Mouse (Mus musculus) neural tube, embryonic 14.5 days (tissue): ENCODE measurements around the gene Ift172. TPM values are rescaled to one million over a fixed set of nuclear protein-coding genes. Genes with fewer than 3 reads are reported as not detected.

Experiments used
- ATAC-seq: fragments of 200-750 bp; cut with Nextera tagmentation; 2 replicates; pipeline ENCODE4 v1.8.0; 2017; ENCODE audit warnings: low read depth, mild to moderate bottlenecking, moderate TSS enrichment, moderate library complexity
- H3K27ac ChIP-seq: fragments of 300-500 bp; sonication (generic); 2 replicates; pipeline ENCODE4 v1.5.1; 2014; ENCODE audit warnings: low read depth, mild to moderate bottlenecking, control low read depth, low read length, moderate library complexity, mixed read lengths
- H3K27me3 ChIP-seq: fragments of 300-500 bp; sonication (generic); 2 replicates; pipeline ENCODE4 v1.6.1; 2014; ENCODE audit warnings: low read length; ENCODE audit not compliant: control insufficient read depth, insufficient read depth
- H3K36me3 ChIP-seq: fragments of 300-500 bp; sonication (generic); 2 replicates; pipeline ENCODE4 v1.6.1; 2014; ENCODE audit warnings: low read length, mixed read lengths; ENCODE audit not compliant: control insufficient read depth, insufficient read depth
- H3K4me1 ChIP-seq: fragments of 300-500 bp; sonication (generic); 2 replicates; pipeline ENCODE4 v1.6.1; 2014; ENCODE audit warnings: low read length; ENCODE audit not compliant: control insufficient read depth, insufficient read depth
- H3K4me2 ChIP-seq: fragments of 300-500 bp; sonication (generic); 2 replicates; pipeline ENCODE4 v1.6.1; 2014; ENCODE audit warnings: mild to moderate bottlenecking, low read depth, low read length, control low read depth
- H3K4me3 ChIP-seq: fragments of 300-500 bp; sonication (generic); 2 replicates; pipeline ENCODE4 v1.5.1; 2014; ENCODE audit warnings: low read depth, low read length, control low read depth, mixed read lengths
- H3K9ac ChIP-seq: fragments of 300-500 bp; sonication (generic); replicated peaks from 2 replicates; pipeline ENCODE4 v1.6.1; 2014; ENCODE audit warnings: low read depth, mild to moderate bottlenecking, control low read depth, low read length, mixed read lengths
- H3K9me3 ChIP-seq: fragments of 300-500 bp; sonication (generic); 2 replicates; pipeline ENCODE4 v1.6.1; 2016; ENCODE audit warnings: low read length; ENCODE audit not compliant: control insufficient read depth
- whole genome bisulfite sequencing: fragments of 180-500 bp; shearing (Covaris S2); extraction: QIAGEN DNeasy Blood & Tissue Kit; methylation state at CpG from one replicate; pipeline ENCODE4 v1.1.7; 2014; 5-methylcytosine and 5-hydroxymethylcytosine counted together
- polyA plus RNA-seq: library from polyadenylated mRNA; unstranded; fragments of >200 nt; fragmentation: Nextera tagmentation; extraction: Ambion mirVana; gene quantifications from 2 replicates; pipeline ENCODE4 v1.2.1, GENCODE M21; 2014

Gene Ift172
- polyA plus RNA-seq, 1 experiment from 2014 or later, result 32.6 TPM

DNA sequence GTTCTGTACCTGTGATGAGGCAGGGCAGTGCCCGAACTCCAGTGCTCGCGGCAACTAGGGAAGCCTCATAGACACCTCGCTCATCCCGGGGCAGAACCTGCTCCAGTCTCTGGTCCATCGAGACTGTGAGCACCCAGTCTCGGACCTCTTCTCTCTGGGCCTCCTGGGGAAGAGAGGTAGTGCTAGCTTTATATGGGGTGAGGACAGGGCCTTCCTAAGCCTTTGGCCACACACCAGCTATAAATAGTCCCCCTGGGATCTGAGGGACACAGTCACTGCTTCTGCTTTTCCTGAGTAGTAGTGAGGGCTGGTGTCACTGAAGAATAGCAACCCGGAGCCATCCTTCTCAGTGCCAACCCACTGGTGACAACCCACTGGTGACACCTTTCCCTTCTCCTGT lies 37.1 kb downstream of the Ift172 start:
- Histone ChIP-seq H3K36me3 (peaks cover 56% of the 10 kb centered on the region), H3K27ac (no peak overlapping the region)
- 96% methylated on average over 8 of the region's 8 CpGs for WGBS

GRCm38 (mm10) chr5:31252795-31253545 lies 37.9 kb downstream of the Ift172 start:
- Histone ChIP-seq H3K36me3 (peaks cover 60% of the 10 kb centered on the region), H3K4me3 (no peak overlapping the region), H3K27me3 (no peaks in the 10 kb centered on the region), H3K4me1 (0 out of 2 replicates have a peak, but pooled peaks cover 3% of the 10 kb centered on the region), H3K9ac (no peak overlapping the region), H3K27ac (no peak overlapping the region), H3K9me3 (no peaks in the 10 kb centered on the region), H3K4me2 (no peak overlapping the region)
- ATAC-seq, result no peak
- WGBS, result 85% methylated on average over 16 of the region's 16 CpGs

More for the DNA sequence above, 37.1 kb downstream of the Ift172 start:
- H3K4me1 ChIP-seq, result 0 out of 2 replicates have a peak, but pooled peaks cover 3% of the 10 kb centered on the region
- no peaks in the 10 kb centered on the region for H3K27me3 ChIP-seq
- no peak for ATAC-seq
- no peak overlapping the region for H3K4me2 ChIP-seq
- H3K9me3 ChIP-seq, result no peaks in the 10 kb centered on the region
- H3K4me3 ChIP-seq, result no peak overlapping the region
- H3K9ac ChIP-seq, result no peak overlapping the region

GRCm38 (mm10) chr5:31252151-31252550 lies 38.8 kb downstream of the Ift172 start:
- Histone ChIP-seq H3K36me3 (peaks cover 64% of the 10 kb centered on the region), H3K27me3 (no peaks in the 10 kb centered on the region), H3K4me3 (no peak overlapping the region), H3K9ac (no peak overlapping the region), H3K4me2 (no peak overlapping the region), H3K4me1 (0 out of 2 replicates have a peak, but pooled peaks cover 3% of the 10 kb centered on the region), H3K27ac (no peak overlapping the region), H3K9me3 (no peaks in the 10 kb centered on the region)
- no peak for ATAC-seq
- 48% methylated on average over 10 of the region's 10 CpGs for WGBS

DNA sequence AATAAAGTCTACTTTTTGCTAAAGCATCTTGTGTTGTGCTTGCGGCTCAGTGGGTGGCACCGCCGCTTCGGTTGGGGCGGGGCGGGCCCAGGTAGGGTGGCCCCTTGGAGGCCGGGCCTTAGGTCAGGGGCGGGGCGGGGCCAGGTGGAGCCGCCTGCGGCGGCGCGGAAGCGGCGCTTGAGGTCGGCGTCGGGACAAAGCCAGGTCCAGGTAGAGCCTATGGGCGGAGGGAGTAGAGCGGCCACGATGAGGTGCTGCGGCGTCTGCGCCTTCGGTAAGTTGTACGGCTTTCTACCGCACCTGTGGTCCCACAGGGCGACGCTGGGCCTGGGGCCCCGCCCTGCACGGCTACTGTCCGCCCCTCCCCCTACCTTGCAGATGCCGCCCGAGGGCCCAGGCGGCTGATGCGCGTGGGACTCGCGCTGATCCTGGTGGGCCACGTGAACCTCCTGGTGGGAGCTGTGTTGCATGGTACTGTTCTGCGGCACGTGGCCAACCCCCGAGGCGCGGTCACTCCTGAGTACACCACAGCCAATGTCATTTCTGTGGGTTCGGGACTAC lies 39.3 kb downstream of the Ift172 start, which contains the start of gene Krtcap3:
Gene Krtcap3, plus strand, starts transcription at position 151 of the 561 bp plus-strand sequence.
- 0 out of 2 replicates have a peak within 1 kb of the TSS, but pooled peaks have one; percentile 6 for H3K4me2 ChIP-seq
- H3K4me1 ChIP-seq, result 0 out of 2 replicates have a peak, but pooled peaks cover 3% of the 10 kb centered on the region
- no peak within 1 kb of the TSS for H3K27ac ChIP-seq
- peak; percentile 52 for ATAC-seq
- 15% methylated on average over 37 of the region's 47 CpGs for WGBS
- H3K4me3 ChIP-seq, result no peak within 1 kb of the TSS
- H3K9me3 ChIP-seq, result no peaks in the 10 kb centered on the region
- H3K36me3 ChIP-seq, result peaks cover 66% of the 10 kb centered on the region
- no peaks in the 10 kb centered on the region for H3K27me3 ChIP-seq
- no peak within 1 kb of the TSS for H3K9ac ChIP-seq

DNA sequence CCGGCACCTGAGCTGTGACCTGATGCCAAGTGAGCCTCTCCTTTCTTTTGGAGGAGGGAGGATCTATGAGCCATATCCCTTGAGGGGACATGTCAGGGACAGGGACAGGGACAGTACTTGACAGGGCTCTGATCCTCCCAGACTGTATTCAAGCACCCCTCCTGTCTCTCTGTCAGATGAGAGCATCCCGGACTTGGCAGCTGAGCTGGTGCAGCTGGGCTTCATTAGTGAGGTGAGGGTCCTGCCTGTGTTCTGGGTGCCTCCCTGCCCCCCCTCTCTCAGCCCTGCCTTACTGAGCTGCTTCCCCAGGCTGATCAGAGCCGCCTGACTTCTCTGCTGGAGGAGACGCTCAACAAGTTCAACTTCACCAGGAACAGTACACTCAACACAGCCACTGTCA lies 40.2 kb downstream of the Ift172 start:
- Histone ChIP-seq H3K27me3 (no peaks in the 10 kb centered on the region), H3K9me3 (no peaks in the 10 kb centered on the region), H3K4me2 (no peak overlapping the region), H3K27ac (no peak overlapping the region), H3K4me1 (0 out of 2 replicates have a peak, but pooled peaks cover 3% of the 10 kb centered on the region), H3K9ac (no peak overlapping the region), H3K4me3 (no peak overlapping the region), H3K36me3 (peaks cover 69% of the 10 kb centered on the region)
- peak; percentile 15; the same call in 1 of the 2 replicates for ATAC-seq
- WGBS, result 78% methylated on average over 4 of the region's 4 CpGs

- WGBS, result 29% methylated on average over 10 of the region's 10 CpGs
- Histone ChIP-seq H3K9me3 (no peaks in the 10 kb centered on the region), H3K4me1 (peaks cover 8% of the 10 kb centered on the region), H3K4me2 (peak overlapping the region; percentile 84), H3K4me3 (peak overlapping the region; percentile 91), H3K27me3 (no peaks in the 10 kb centered on the region), H3K9ac (no peak overlapping the region; the same call in 1 of the 2 replicates), H3K27ac (no peak overlapping the region), H3K36me3 (peaks cover 26% of the 10 kb centered on the region)
- no peak for ATAC-seq
Measured at GRCm38 (mm10) chr5:31242191-31242590, 48.7 kb downstream of the Ift172 start.

- H3K4me1 ChIP-seq, result peaks cover 8% of the 10 kb centered on the region
- peaks cover 21% of the 10 kb centered on the region for H3K36me3 ChIP-seq
- H3K4me3 ChIP-seq, result peak overlapping the region; percentile 91
- H3K27me3 ChIP-seq, result no peaks in the 10 kb centered on the region
- H3K27ac ChIP-seq, result peak overlapping the region; percentile 93; the same call in 1 of the 2 replicates
- no peaks in the 10 kb centered on the region for H3K9me3 ChIP-seq
- H3K4me2 ChIP-seq, result peak overlapping the region; percentile 84
- peak overlapping the region; percentile 93 for H3K9ac ChIP-seq
- WGBS, result under 1% methylated on average over 13 of the region's 13 CpGs
- ATAC-seq, result no peak
Measured at GRCm38 (mm10) chr5:31241522-31242034, 49.3 kb downstream of the Ift172 start.

DNA sequence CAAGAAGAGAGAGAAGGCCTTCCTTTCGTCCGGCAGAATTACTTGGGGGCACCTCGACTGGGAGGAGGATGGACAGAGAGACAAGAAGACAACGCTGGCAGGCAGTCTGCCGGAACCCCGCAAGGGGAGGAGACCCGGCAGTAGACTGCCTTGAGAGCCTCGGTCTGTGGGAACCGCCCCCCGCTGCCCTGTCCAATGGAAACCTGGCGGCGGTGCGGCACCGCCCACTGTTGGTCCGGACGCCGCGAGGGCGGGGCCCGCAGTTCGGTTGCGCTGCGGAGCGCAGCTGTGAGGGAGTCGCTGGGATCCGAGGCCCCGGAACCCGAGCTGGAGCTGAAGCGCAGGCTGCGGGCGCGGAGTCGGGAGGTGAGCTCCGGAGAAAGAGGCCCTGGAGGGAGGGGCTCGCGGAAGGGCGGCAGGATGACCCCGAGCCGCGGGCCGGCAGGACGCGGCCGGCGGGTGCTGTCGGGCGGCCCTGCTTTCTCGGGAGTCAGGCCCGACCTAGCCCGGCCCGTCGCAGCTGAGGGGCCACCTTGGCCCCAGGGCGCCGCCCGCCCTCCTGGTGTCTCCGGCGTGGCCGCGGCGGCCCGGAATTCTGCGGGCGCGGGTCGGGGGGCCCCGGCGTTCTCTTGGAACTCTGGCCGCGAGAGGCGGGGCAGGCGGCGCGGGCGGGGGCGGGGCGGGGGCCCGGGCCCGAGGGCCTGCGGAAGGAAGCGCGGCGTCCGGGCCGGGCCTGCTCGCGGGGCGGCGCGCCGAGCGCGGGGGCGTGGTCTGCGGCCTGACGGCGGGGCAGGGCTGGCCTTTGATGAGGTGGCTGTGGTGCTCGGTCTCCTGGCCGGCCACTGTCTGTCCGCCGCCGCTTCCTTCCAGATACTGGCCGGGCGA lies 50.0 kb downstream of the Ift172 start, which contains the start of the genes Nrbp1 and Gm9970:
Gene Nrbp1, plus strand, starts transcription at position 228 of the 885 bp plus-strand sequence.
Gene Gm9970, minus strand, starts transcription at position 596 of the 885 bp plus-strand sequence.
- H3K27ac ChIP-seq, result peak within 1 kb of the TSS; percentile 93
- H3K27me3 ChIP-seq, result no peaks in the 10 kb centered on the region
- peak within 1 kb of the TSS; percentile 84 for H3K4me2 ChIP-seq
- 1% methylated on average over 59 of the region's 103 CpGs for WGBS
- H3K9ac ChIP-seq, result peak within 1 kb of the TSS; percentile 93
- peaks cover 15% of the 10 kb centered on the region for H3K36me3 ChIP-seq
- peaks cover 8% of the 10 kb centered on the region for H3K4me1 ChIP-seq
- no peaks in the 10 kb centered on the region for H3K9me3 ChIP-seq
- peak; percentile 99 for ATAC-seq
- H3K4me3 ChIP-seq, result peak within 1 kb of the TSS; percentile 91
